Mouse (Mus musculus) megakaryocyte, adult 5-6 weeks (primary cell): ENCODE results near the gene Cpne9. TPM values are rescaled to one million over a fixed set of nuclear protein-coding genes. Genes with fewer than 3 reads are reported as not detected.

Experiments used
- ATAC-seq: 2 replicates; pipeline ENCODE4 v1.8.0; 2016; ENCODE audit warnings: mild to moderate bottlenecking, inconsistent platforms; ENCODE audit not compliant: poor library complexity, severe bottlenecking
- total RNA-seq, 2 experiments: library from RNA; stranded (forward) in 1 of 2; stranded (reverse) in 1 of 2; fragments of 153-499, 151-499 nt in 1 of 2; fragments of 221-1000, 200-1000 nt in 1 of 2; gene quantifications; 2 replicates each; pipeline versions ENCODE4 v1.2.3 to v1.2.4; 2015 to 2017

Cpne9 gene
- total RNA-seq (2015) (0.20 and 0.30 TPM in 2 replicates), total RNA-seq (2017) (0.15 and 0.45 TPM in 2 replicates)

GRCm38 (mm10) chr6:113282101-113282802 lies at the start of gene Cpne9:
Cpne9 (plus strand) TSS chr6:113282307.
- ATAC-seq, result no peak

- ATAC-seq, result no peak
Measured at GRCm38 (mm10) chr6:113235141-113235540, 47.0 kb upstream of the Cpne9 start.

GRCm38 (mm10) chr6:113237542-113238270 lies 44.4 kb upstream of the Cpne9 start, which contains the start of gene Mtmr14:
Mtmr14 (plus strand) TSS chr6:113237843.
- ATAC-seq, result peak; percentile 98

- peak; percentile 49 for ATAC-seq
Measured at GRCm38 (mm10) chr6:113238442-113238841, 43.7 kb upstream of the Cpne9 start.

- ATAC-seq, result no peak
Measured at GRCm38 (mm10) chr6:113242753-113243152, 39.4 kb upstream of the Cpne9 start.

GRCm38 (mm10) chr6:113245585-113245984 lies 36.5 kb upstream of the Cpne9 start:
- ATAC-seq, result peak; percentile 80

- ATAC-seq, result no peak
Measured at GRCm38 (mm10) chr6:113250786-113251185, 31.3 kb upstream of the Cpne9 start.

- ATAC-seq, result no peak
Measured at GRCm38 (mm10) chr6:113251921-113252320, 30.2 kb upstream of the Cpne9 start.

GRCm38 (mm10) chr6:113254899-113255298 lies 27.2 kb upstream of the Cpne9 start:
- peak; percentile 83 for ATAC-seq

- ATAC-seq, result no peak; the same call in 1 of the 2 replicates
Measured at GRCm38 (mm10) chr6:113261174-113261858, 20.8 kb upstream of the Cpne9 start.

- no peak for ATAC-seq
Measured at GRCm38 (mm10) chr6:113263531-113263930, 18.6 kb upstream of the Cpne9 start.

GRCm38 (mm10) chr6:113264429-113264828 lies 17.7 kb upstream of the Cpne9 start:
- no peak for ATAC-seq

- no peak for ATAC-seq
Measured at GRCm38 (mm10) chr6:113266996-113267655, 15.0 kb upstream of the Cpne9 start.

GRCm38 (mm10) chr6:113267988-113268387 lies 14.1 kb upstream of the Cpne9 start:
- ATAC-seq, result no peak

- ATAC-seq, result no peak
Measured at GRCm38 (mm10) chr6:113272365-113272764, 9.7 kb upstream of the Cpne9 start.

- no peak for ATAC-seq
Measured at GRCm38 (mm10) chr6:113276846-113277245, 5.3 kb upstream of the Cpne9 start.

GRCm38 (mm10) chr6:113281676-113282075 lies 431 bp upstream of the Cpne9 start:
- no peak for ATAC-seq

- no peak for ATAC-seq
Measured at GRCm38 (mm10) chr6:113282969-113283368, 862 bp downstream of the Cpne9 start.

- no peak for ATAC-seq
Measured at GRCm38 (mm10) chr6:113283500-113283899, 1.4 kb downstream of the Cpne9 start.

- peak; percentile 82 for ATAC-seq
Measured at GRCm38 (mm10) chr6:113284931-113285330, 2.8 kb downstream of the Cpne9 start.

- ATAC-seq, result no peak
Measured at GRCm38 (mm10) chr6:113286316-113286715, 4.2 kb downstream of the Cpne9 start.
